Mouse (Mus musculus) liver, postnatal 0 days (tissue): ENCODE data around the gene Tlr11. TPM values are rescaled to one million over a fixed set of nuclear protein-coding genes. Genes with fewer than 3 reads are reported as not detected.
A peak's percentile ranks its signal among the peaks of the same experiment; 100 is the strongest.

Experiments used
- ATAC-seq: fragments of 200-750 bp; cut with Nextera tagmentation; 2 replicates; pipeline ENCODE4 v1.8.0; 2017; ENCODE audit warnings: mild to moderate bottlenecking, moderate library complexity
- DNase-seq: peaks from one replicate; pipeline ENCODE4 v3.0.0-alpha.2; 2016
- H3K27ac ChIP-seq: fragments of 300-500 bp; sonication (generic); 2 replicates; pipeline ENCODE4 v1.5.1; 2014; ENCODE audit warnings: antibody characterized with exemption, moderate library complexity, mild to moderate bottlenecking, low read depth
- H3K27me3 ChIP-seq: fragments of 300-500 bp; sonication (generic); 2 replicates; pipeline ENCODE4 v1.6.1; 2014; ENCODE audit warnings: low read length, control low read depth, mixed read lengths; ENCODE audit not compliant: insufficient read depth
- H3K36me3 ChIP-seq: fragments of 300-500 bp; sonication (generic); replicated peaks from 2 replicates; pipeline ENCODE4 v1.6.1; 2014; ENCODE audit warnings: mild to moderate bottlenecking, control low read depth, low read length, moderate library complexity, mixed read lengths; ENCODE audit not compliant: insufficient read depth
- H3K4me1 ChIP-seq: fragments of 300-500 bp; sonication (generic); 2 replicates; pipeline ENCODE4 v1.6.1; 2014; ENCODE audit warnings: antibody characterized with exemption, mild to moderate bottlenecking, control low read depth; ENCODE audit not compliant: insufficient read depth
- H3K4me2 ChIP-seq: fragments of 300-500 bp; sonication (generic); 2 replicates; pipeline ENCODE4 v1.6.1; 2014; ENCODE audit warnings: low read depth, mild to moderate bottlenecking, low read length, moderate library complexity, mixed read lengths
- H3K4me3 ChIP-seq: fragments of 300-500 bp; sonication (generic); 2 replicates; pipeline ENCODE4 v1.5.1; 2014; ENCODE audit warnings: low read depth, low read length
- H3K9ac ChIP-seq: fragments of 300-500 bp; sonication (generic); replicated peaks from 2 replicates; pipeline ENCODE4 v1.6.1; 2014; ENCODE audit warnings: mild to moderate bottlenecking, moderate library complexity
- H3K9me3 ChIP-seq: fragments of 300-500 bp; sonication (generic); 2 replicates; pipeline ENCODE4 v1.6.1; 2016; ENCODE audit warnings: mild to moderate bottlenecking, control low read depth, low read length, mixed read lengths
- CTCF ChIP-seq: sonication (generic); IDR thresholded peaks from 2 replicates; pipeline ENCODE4 v1.5.1; 2016; ENCODE audit warnings: antibody characterized with exemption, low read depth
- EP300 ChIP-seq: IDR thresholded peaks from 2 replicates; pipeline ENCODE4 v1.6.1; 2016; ENCODE audit warnings: antibody characterized with exemption, low read depth, mild to moderate bottlenecking
- WGBS: fragments of 180-500 bp; shearing (Covaris S2); extraction: QIAGEN DNeasy Blood & Tissue Kit; methylation state at CpG from one replicate; pipeline ENCODE4 v1.1.7; 2014; ENCODE audit not compliant: insufficient replicate concordance; 5-methylcytosine and 5-hydroxymethylcytosine counted together
- polyA plus RNA-seq: library from polyadenylated mRNA; unstranded; fragments of >200 nt; fragmentation: Nextera tagmentation; extraction: Ambion mirVana; gene quantifications from 2 replicates; pipeline ENCODE4 v1.2.1, GENCODE M21; 2015

Gene Tlr11
- polyA plus RNA-seq: 0.20 and 0.27 TPM in 2 replicates

DNA sequence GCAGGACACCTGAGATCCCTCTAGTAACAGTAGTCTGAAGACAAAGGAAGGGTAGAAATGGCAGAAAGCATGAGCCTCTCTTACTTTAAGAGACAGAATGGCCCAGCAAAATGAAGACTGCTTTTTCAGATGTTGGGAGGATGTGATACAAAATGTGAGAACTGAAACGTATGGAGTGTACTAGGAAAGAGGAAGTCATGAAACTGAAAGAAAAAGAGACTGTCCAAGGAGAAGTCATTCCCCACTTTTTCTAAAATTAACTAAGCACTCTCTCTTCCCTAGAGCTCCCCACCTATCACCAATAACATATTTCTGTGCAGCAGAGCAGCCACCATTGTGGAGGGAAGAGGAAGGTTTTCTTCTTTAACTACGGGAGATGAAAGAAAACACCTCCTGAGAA is at the start of gene Tlr11:
Tlr11 (plus strand) TSS at position 322 of the 400 bp plus-strand sequence.
- TF ChIP-seq EP300 (no peak), CTCF (no peak)
- Histone ChIP-seq H3K9ac (no peak within 1 kb of the TSS), H3K4me1 (0 out of 2 replicates have a peak, but pooled peaks cover 3% of the 10 kb centered on the region), H3K36me3 (no peaks in the 10 kb centered on the region), H3K27me3 (no peaks in the 10 kb centered on the region), H3K9me3 (no peaks in the 10 kb centered on the region), H3K4me2 (no peak within 1 kb of the TSS), H3K27ac (peak within 1 kb of the TSS; percentile 41), H3K4me3 (no peak within 1 kb of the TSS)
- WGBS: 50% methylated on average over 2 of the region's 2 CpGs
- no peak for DNase-seq
- ATAC-seq: no peak

DNA sequence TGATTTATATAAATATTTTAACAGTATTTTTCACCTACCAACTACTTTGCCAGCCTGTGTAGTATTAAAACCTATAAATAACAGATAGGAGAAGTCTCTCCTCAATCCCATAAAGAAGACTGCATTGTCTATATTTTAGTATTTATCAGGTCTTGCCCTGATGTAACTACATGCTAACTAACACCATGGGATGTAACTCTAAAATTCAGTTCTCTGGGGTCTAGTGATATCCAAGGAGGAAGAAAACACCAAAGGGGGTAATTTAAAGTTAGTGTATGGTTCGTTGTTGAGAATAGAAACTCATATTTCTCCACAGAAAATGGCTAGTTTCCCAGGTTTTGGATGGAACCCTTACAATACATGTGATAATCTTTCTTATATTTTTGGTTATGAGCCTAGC is 31.1 kb upstream of the Tlr11 start, which contains the start of gene Olfr734:
Olfr734 (minus strand) TSS at position 101 of the 400 bp plus-strand sequence.
- Histone ChIP-seq H3K4me1 (no peaks in the 10 kb centered on the region), H3K4me2 (no peak within 1 kb of the TSS), H3K9me3 (no peaks in the 10 kb centered on the region), H3K27ac (no peak within 1 kb of the TSS), H3K9ac (no peak within 1 kb of the TSS), H3K36me3 (no peaks in the 10 kb centered on the region), H3K4me3 (no peak within 1 kb of the TSS), H3K27me3 (no peaks in the 10 kb centered on the region)
- DNase-seq (no peak), ATAC-seq (no peak)
- no peak for TF ChIP-seq CTCF
- TF ChIP-seq EP300: no peak
- 42% methylated on average over 1 of the region's 1 CpGs for WGBS

DNA sequence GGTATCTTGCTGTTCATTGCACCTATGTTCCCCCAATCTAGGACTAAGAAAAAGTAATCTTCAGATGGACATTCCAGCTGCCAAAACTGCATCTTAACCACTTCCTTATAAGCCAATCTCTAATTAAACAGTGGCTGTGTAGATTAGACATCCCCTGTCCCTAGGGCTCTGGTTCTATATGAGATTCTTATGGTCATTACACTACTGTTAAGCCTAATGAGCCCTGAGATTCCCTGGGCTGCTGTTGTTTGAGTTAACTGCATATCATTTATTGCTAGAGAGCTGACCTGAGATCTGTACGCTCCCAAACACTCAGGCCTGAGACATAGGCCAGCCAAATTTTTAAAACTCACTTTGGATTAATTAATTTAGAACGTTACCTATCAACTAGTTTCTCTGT is 8.9 kb upstream of the Tlr11 start, which contains the start of gene Olfr735:
Olfr735 (minus strand) TSS at position 77 of the 400 bp plus-strand sequence.
- ATAC-seq: no peak
- H3K9me3 ChIP-seq: no peaks in the 10 kb centered on the region
- no peaks in the 10 kb centered on the region for H3K36me3 ChIP-seq
- 64% methylated on average over 2 of the region's 2 CpGs for WGBS
- H3K4me3 ChIP-seq: no peak within 1 kb of the TSS
- TF ChIP-seq CTCF (no peak), EP300 (no peak)
- no peak within 1 kb of the TSS for H3K9ac ChIP-seq
- H3K4me1 ChIP-seq: no peaks in the 10 kb centered on the region
- no peaks in the 10 kb centered on the region for H3K27me3 ChIP-seq
- no peak within 1 kb of the TSS for H3K4me2 ChIP-seq
- no peak for DNase-seq
- H3K27ac ChIP-seq: no peak within 1 kb of the TSS

DNA sequence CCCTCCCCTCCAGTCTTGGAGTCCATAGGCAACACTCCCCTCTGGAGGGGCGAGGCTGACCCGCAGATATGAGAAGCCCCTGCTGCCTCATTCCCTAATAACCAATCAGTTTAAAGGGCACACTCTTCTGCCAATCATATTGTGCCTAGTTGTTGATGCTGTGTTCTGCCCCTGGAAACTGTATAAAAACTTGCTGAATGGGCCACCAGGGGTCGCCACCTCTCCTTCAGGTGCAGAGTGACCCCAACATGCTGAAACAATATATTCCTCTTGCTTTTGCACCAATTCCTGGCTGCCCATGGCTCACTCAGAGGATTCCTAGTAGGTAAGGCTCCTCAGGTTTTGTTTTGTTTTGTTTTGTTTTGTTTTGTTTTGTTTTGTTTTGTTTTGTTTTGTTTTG is 5.3 kb upstream of the Tlr11 start:
- Histone ChIP-seq H3K9ac (no peak overlapping the region), H3K4me2 (no peak overlapping the region), H3K27me3 (no peaks in the 10 kb centered on the region), H3K4me1 (0 out of 2 replicates have a peak, but pooled peaks cover 3% of the 10 kb centered on the region), H3K36me3 (no peaks in the 10 kb centered on the region), H3K27ac (no peak overlapping the region), H3K4me3 (no peak overlapping the region), H3K9me3 (no peaks in the 10 kb centered on the region)
- ATAC-seq (0 out of 2 replicates have a peak, but pooled peaks have one; percentile 46), DNase-seq (peak; percentile 63)
- 47% methylated on average over 3 of the region's 3 CpGs for WGBS
- TF ChIP-seq EP300 (no peak), CTCF (peak; percentile 72)

DNA sequence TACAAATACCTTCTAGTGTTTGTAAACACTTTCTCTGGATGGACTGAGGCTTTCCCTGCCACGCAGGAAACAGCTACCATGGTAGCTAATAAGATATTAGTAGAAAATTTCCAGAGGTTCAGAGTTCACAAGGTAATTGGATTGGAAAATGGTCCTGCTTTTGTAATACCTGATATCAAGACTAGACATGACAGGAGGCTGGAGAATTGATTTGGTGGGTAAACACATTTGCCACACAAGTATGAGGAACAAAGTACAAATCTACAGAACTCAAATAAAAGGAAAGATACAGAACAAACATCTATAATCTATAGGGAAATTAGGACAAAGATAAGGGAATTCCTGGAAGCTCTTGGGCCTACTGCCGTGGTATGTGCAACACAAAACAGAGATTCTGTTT is 989 bp upstream of the Tlr11 start:
- Histone ChIP-seq H3K4me1 (0 out of 2 replicates have a peak, but pooled peaks cover 3% of the 10 kb centered on the region), H3K9ac (no peak overlapping the region), H3K27me3 (no peaks in the 10 kb centered on the region), H3K36me3 (no peaks in the 10 kb centered on the region), H3K9me3 (no peaks in the 10 kb centered on the region), H3K27ac (no peak overlapping the region), H3K4me3 (no peak overlapping the region), H3K4me2 (no peak overlapping the region)
- peak; percentile 64 for TF ChIP-seq EP300
- no peak for TF ChIP-seq CTCF
- DNase-seq (no peak), ATAC-seq (peak; percentile 87)
- whole genome bisulfite sequencing: 52% methylated on average over 2 of the region's 2 CpGs

DNA sequence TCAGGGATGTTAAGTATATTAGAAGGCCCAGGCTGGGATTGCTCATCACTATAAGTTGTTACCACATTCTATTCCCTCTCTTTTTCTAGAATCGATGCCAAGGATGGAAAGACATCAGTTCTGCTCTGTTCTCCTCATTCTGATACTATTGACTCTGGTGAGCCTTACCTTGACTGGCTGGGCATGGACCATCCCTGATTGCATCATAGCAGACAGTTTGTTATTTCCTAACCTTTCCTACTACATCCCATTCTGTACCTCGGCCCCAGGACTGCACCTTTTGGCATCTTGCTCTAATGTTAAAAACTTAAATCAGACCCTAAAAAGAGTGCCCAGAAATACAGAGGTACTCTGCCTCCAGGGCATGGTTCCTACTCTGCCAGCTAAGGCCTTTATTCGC is 2.8 kb downstream of the Tlr11 start:
- Histone ChIP-seq H3K4me1 (0 out of 2 replicates have a peak, but pooled peaks cover 3% of the 10 kb centered on the region), H3K36me3 (no peaks in the 10 kb centered on the region), H3K4me3 (no peak overlapping the region), H3K27me3 (no peaks in the 10 kb centered on the region), H3K4me2 (no peak overlapping the region), H3K9me3 (no peaks in the 10 kb centered on the region), H3K9ac (no peak overlapping the region), H3K27ac (no peak overlapping the region)
- TF ChIP-seq CTCF (no peak), EP300 (no peak)
- 73% methylated on average over 3 of the region's 3 CpGs for WGBS
- DNase-seq (no peak), ATAC-seq (peak; percentile 59)

DNA sequence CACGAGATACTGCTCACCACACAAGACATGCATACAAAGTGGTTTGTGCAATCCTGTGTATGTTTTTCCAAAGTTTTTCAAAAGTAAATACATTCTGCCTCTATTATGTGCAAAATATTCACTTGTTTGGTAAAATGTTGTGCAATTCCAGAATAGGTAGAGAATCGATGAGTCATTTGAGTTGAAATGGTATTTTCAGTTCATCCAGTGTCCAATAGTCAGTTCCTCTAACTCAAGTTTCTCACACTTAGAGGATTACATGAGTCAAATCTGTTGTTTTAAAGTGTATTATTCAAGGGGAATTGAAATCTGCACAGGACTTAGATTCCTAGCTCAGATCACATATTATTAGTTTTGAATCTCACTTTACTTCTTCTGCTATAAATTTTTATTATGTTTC is 5.8 kb downstream of the Tlr11 start:
- peak; percentile 36; the same call in 1 of the 2 replicates for TF ChIP-seq EP300
- TF ChIP-seq CTCF: no peak
- ATAC-seq (0 out of 2 replicates have a peak, but pooled peaks have one; percentile 21), DNase-seq (no peak)
- Histone ChIP-seq H3K4me1 (no peaks in the 10 kb centered on the region), H3K36me3 (no peaks in the 10 kb centered on the region), H3K4me3 (no peak overlapping the region), H3K9me3 (no peaks in the 10 kb centered on the region), H3K27ac (no peak overlapping the region), H3K27me3 (no peaks in the 10 kb centered on the region), H3K4me2 (no peak overlapping the region), H3K9ac (no peak overlapping the region)
- WGBS: 48% methylated on average over 2 of the region's 2 CpGs
